Mouse (Mus musculus) embryonic facial prominence, embryonic 13.5 days (tissue): ENCODE data around the gene Cbx4. TPM values are rescaled to one million over a fixed set of nuclear protein-coding genes. Genes with fewer than 3 reads are reported as not detected.

Experiments used
- ATAC-seq: fragments of 200-750 bp; cut with Nextera tagmentation; 2 replicates; pipeline ENCODE4 v1.8.0; 2017; ENCODE audit warnings: low read depth; ENCODE audit not compliant: insufficient number of reproducible peaks, insufficient read depth, low FRiP score, low TSS enrichment
- H3K27ac ChIP-seq: fragments of 300-500 bp; sonication (generic); 2 replicates; pipeline ENCODE4 v1.5.1; 2015; ENCODE audit warnings: moderate library complexity, mild to moderate bottlenecking, inconsistent platforms
- H3K27me3 ChIP-seq: fragments of 300-500 bp; sonication (generic); 2 replicates; pipeline ENCODE4 v1.6.1; 2015; ENCODE audit warnings: mild to moderate bottlenecking, inconsistent platforms
- H3K36me3 ChIP-seq: fragments of 300-500 bp; sonication (generic); 2 replicates; pipeline ENCODE4 v1.6.1; 2015; ENCODE audit warnings: mild to moderate bottlenecking, inconsistent platforms
- H3K4me1 ChIP-seq: fragments of 300-500 bp; sonication (generic); 2 replicates; pipeline ENCODE4 v1.6.1; 2015; ENCODE audit warnings: inconsistent platforms
- H3K4me2 ChIP-seq: fragments of 300-500 bp; sonication (generic); 2 replicates; pipeline ENCODE4 v1.6.1; 2015; ENCODE audit warnings: moderate library complexity, mild to moderate bottlenecking, inconsistent platforms
- H3K4me3 ChIP-seq: fragments of 300-500 bp; sonication (generic); 2 replicates; pipeline ENCODE4 v1.5.1; 2015; ENCODE audit warnings: mild to moderate bottlenecking, inconsistent platforms
- H3K9ac ChIP-seq: fragments of 300-500 bp; sonication (generic); 2 replicates; pipeline ENCODE4 v1.6.1; 2015; ENCODE audit warnings: mild to moderate bottlenecking, inconsistent platforms
- H3K9me3 ChIP-seq: fragments of 300-500 bp; sonication (generic); 2 replicates; pipeline ENCODE4 v1.6.1; 2016; ENCODE audit warnings: inconsistent platforms
- WGBS: fragments of 180-500 bp; shearing (Covaris S2); methylation state at CpG from one replicate; pipeline ENCODE4 v1.1.7; 2015; ENCODE audit warnings: mixed read lengths; 5-methylcytosine and 5-hydroxymethylcytosine counted together
- polyA plus RNA-seq: library from polyadenylated mRNA; unstranded; fragments of >200 nt; fragmentation: Nextera tagmentation; extraction: Ambion mirVana; gene quantifications from 2 replicates; pipeline ENCODE4 v1.2.1, GENCODE M21; 2015

Cbx4 gene
- polyA plus RNA-seq, 1 experiment from 2014 or later = 14.4 TPM

- Histone ChIP-seq H3K4me2 (no peak overlapping the region), H3K27ac (no peak overlapping the region), H3K27me3 (peaks cover 18% of the 10 kb centered on the region), H3K9me3 (no peaks in the 10 kb centered on the region), H3K36me3 (no peaks in the 10 kb centered on the region), H3K9ac (no peak overlapping the region), H3K4me1 (no peaks in the 10 kb centered on the region), H3K4me3 (no peak overlapping the region)
- 76% methylated on average over 8 of the region's 8 CpGs for WGBS
- no peak for ATAC-seq
Observed at GRCm38 (mm10) chr11:119066841-119067240, 19.2 kb downstream of the Cbx4 start.

GRCm38 (mm10) chr11:119059256-119059655 is 26.8 kb downstream of the Cbx4 start:
- ATAC-seq = no peak
- Histone ChIP-seq H3K4me2 (no peak overlapping the region), H3K9ac (no peak overlapping the region), H3K36me3 (no peaks in the 10 kb centered on the region), H3K9me3 (no peaks in the 10 kb centered on the region), H3K27ac (no peak overlapping the region), H3K4me3 (peak overlapping the region; percentile 55; the same call in 1 of the 2 replicates), H3K27me3 (peaks cover 80% of the 10 kb centered on the region), H3K4me1 (peaks cover 38% of the 10 kb centered on the region)
- 13% methylated on average over 3 of the region's 3 CpGs for WGBS

- Histone ChIP-seq H3K27me3 (peaks cover 85% of the 10 kb centered on the region), H3K4me1 (peaks cover 46% of the 10 kb centered on the region), H3K4me2 (peak overlapping the region; percentile 87), H3K36me3 (no peaks in the 10 kb centered on the region), H3K9me3 (no peaks in the 10 kb centered on the region), H3K27ac (no peak overlapping the region), H3K9ac (0 out of 2 replicates have a peak overlapping the region, but pooled peaks have one; percentile 54), H3K4me3 (peak overlapping the region; percentile 55)
- WGBS = 1% methylated on average over 58 of the region's 58 CpGs
- no peak for ATAC-seq
Observed at GRCm38 (mm10) chr11:119058041-119058995, 27.7 kb downstream of the Cbx4 start.

GRCm38 (mm10) chr11:119057291-119057690 is 28.7 kb downstream of the Cbx4 start:
- peak overlapping the region; percentile 87 for H3K4me2 ChIP-seq
- H3K9ac ChIP-seq = peak overlapping the region; percentile 88
- peaks cover 55% of the 10 kb centered on the region for H3K4me1 ChIP-seq
- WGBS = 5% methylated on average over 9 of the region's 9 CpGs
- peaks cover 87% of the 10 kb centered on the region for H3K27me3 ChIP-seq
- H3K36me3 ChIP-seq = no peaks in the 10 kb centered on the region
- 0 out of 2 replicates have a peak overlapping the region, but pooled peaks have one; percentile 22 for H3K27ac ChIP-seq
- H3K4me3 ChIP-seq = peak overlapping the region; percentile 55
- no peak for ATAC-seq
- H3K9me3 ChIP-seq = no peaks in the 10 kb centered on the region

GRCm38 (mm10) chr11:119056301-119057211 is 29.5 kb downstream of the Cbx4 start:
- Histone ChIP-seq H3K27me3 (peaks cover 87% of the 10 kb centered on the region), H3K36me3 (no peaks in the 10 kb centered on the region), H3K4me3 (peak overlapping the region; percentile 55), H3K27ac (0 out of 2 replicates have a peak overlapping the region, but pooled peaks have one; percentile 22), H3K4me1 (peaks cover 60% of the 10 kb centered on the region), H3K9ac (peak overlapping the region; percentile 88), H3K4me2 (peak overlapping the region; percentile 87), H3K9me3 (no peaks in the 10 kb centered on the region)
- under 1% methylated on average over 65 of the region's 65 CpGs for WGBS
- ATAC-seq = no peak

- Histone ChIP-seq H3K36me3 (no peaks in the 10 kb centered on the region), H3K9me3 (no peaks in the 10 kb centered on the region), H3K4me3 (peak overlapping the region; percentile 55), H3K9ac (no peak overlapping the region), H3K27me3 (peaks cover 87% of the 10 kb centered on the region), H3K27ac (no peak overlapping the region), H3K4me1 (peaks cover 60% of the 10 kb centered on the region), H3K4me2 (peak overlapping the region; percentile 87)
- WGBS = 2% methylated on average over 32 of the region's 32 CpGs
- ATAC-seq = no peak
Observed at GRCm38 (mm10) chr11:119055571-119056131, 30.4 kb downstream of the Cbx4 start.

- no peak overlapping the region for H3K27ac ChIP-seq
- H3K27me3 ChIP-seq = peaks cover 87% of the 10 kb centered on the region
- H3K4me2 ChIP-seq = peak overlapping the region; percentile 87
- H3K36me3 ChIP-seq = no peaks in the 10 kb centered on the region
- H3K9ac ChIP-seq = no peak overlapping the region
- ATAC-seq = no peak
- peak overlapping the region; percentile 55 for H3K4me3 ChIP-seq
- no peaks in the 10 kb centered on the region for H3K9me3 ChIP-seq
- peaks cover 60% of the 10 kb centered on the region for H3K4me1 ChIP-seq
- 2% methylated on average over 47 of the region's 47 CpGs for WGBS
Observed at GRCm38 (mm10) chr11:119054351-119055345, 31.4 kb downstream of the Cbx4 start.

- peak overlapping the region; percentile 81 for H3K4me2 ChIP-seq
- H3K27me3 ChIP-seq = peaks cover 87% of the 10 kb centered on the region
- H3K9me3 ChIP-seq = no peaks in the 10 kb centered on the region
- WGBS = 1% methylated on average over 32 of the region's 35 CpGs
- peak overlapping the region; percentile 55 for H3K4me3 ChIP-seq
- peak overlapping the region; percentile 58; the same call in 1 of the 2 replicates for H3K9ac ChIP-seq
- no peak for ATAC-seq
- H3K36me3 ChIP-seq = no peaks in the 10 kb centered on the region
- H3K4me1 ChIP-seq = peaks cover 58% of the 10 kb centered on the region
- H3K27ac ChIP-seq = no peak overlapping the region
Observed at GRCm38 (mm10) chr11:119053738-119054350, 32.2 kb downstream of the Cbx4 start.

GRCm38 (mm10) chr11:119053257-119053670 is 32.8 kb downstream of the Cbx4 start:
- ATAC-seq = peak; percentile 91
- Histone ChIP-seq H3K27me3 (peaks cover 87% of the 10 kb centered on the region), H3K4me3 (peak overlapping the region; percentile 55), H3K9ac (peak overlapping the region; percentile 66), H3K4me2 (peak overlapping the region; percentile 81), H3K36me3 (no peaks in the 10 kb centered on the region), H3K4me1 (peaks cover 55% of the 10 kb centered on the region), H3K27ac (peak overlapping the region; percentile 58; the same call in 1 of the 2 replicates), H3K9me3 (no peaks in the 10 kb centered on the region)
- 0% methylated on average over 34 of the region's 42 CpGs for WGBS
